Mouse (Mus musculus) left cerebral cortex, adult 2 months (tissue): ENCODE measurements around the gene Clec1a. TPM values are rescaled to one million over a fixed set of nuclear protein-coding genes. Genes with fewer than 3 reads are reported as not detected.

Experiments
- DNase-seq, 2 experiments: peaks; one replicate each; pipeline ENCODE4 v3.0.0; 2021 to 2022; ENCODE audit warnings: low spot score in 2 of 2, mixed read lengths in 1 of 2; ENCODE audit errors: extremely low spot score in 1 of 2
- H3K27ac ChIP-seq: fragments of 200-600 bp; 2 replicates; pipeline ENCODE4 v1.8.1; 2022
- H3K4me3 ChIP-seq: fragments of 200-600 bp; 2 replicates; pipeline ENCODE4 v1.8.1; 2022
- CTCF ChIP-seq: fragments of 200-600 bp; IDR thresholded peaks from 2 replicates; pipeline ENCODE4 v1.8.1; 2022; ENCODE audit warnings: antibody characterized with exemption, mild to moderate bottlenecking, moderate library complexity
- intact Hi-C: fragments of 180-260 bp; cut with DNase I; formaldehyde crosslinking; loops from one replicate; pipeline ENCODE4 v1.15.1; 2025
- total RNA-seq, 2 experiments: library from RNA; stranded (reverse); gene quantifications; 2 replicates each; pipeline ENCODE4 v1.2.3; 2021

Clec1a gene
- total RNA-seq, 2 experiments from 2014 or later: 1.2 to 1.6 TPM

DNA sequence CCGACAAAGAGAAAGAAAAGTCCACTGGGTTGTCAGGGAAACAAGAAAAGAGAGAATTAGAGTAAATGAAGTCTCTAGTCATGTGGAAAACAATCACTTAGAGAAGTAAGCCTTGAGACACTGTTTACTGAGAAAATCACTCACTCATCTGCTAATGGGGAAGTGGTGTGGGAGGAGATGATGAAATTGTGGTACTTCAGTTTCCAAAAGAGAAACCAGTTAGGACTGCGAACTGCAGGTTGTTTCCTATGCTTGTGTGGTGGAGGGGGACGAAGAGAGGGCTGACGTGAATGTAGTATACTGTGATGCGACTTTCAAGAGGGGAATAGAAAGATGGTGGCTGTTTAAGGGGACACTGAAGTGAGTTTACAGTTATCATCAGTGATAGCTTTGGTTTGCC, 17.6 kb downstream of the Clec1a start:
- no peak for DNase-seq
- no peak for TF ChIP-seq CTCF
- no peak overlapping the region for H3K27ac ChIP-seq
- no peak overlapping the region for H3K4me3 ChIP-seq
- intact Hi-C loops: no loop called here

DNA sequence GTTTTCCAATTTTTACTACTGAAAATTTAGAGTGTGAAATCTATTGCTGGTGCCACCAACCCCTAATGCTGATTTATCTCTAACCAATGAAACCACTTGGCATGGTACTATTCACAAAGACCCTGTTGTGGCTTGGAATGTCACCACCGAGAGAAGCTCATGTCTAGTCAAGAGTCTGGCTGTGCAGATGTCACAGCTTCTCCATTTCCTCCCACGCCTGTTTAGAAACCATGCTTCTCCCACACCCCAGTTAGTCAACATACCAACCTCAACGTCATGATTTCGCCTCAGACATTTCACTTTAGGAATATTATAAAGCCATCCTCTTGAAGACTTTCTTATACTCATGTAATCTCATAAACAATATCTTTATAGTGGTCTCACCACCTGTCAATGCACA, 24.5 kb downstream of the Clec1a start:
- H3K4me3 ChIP-seq: no peak overlapping the region
- TF ChIP-seq CTCF: no peak
- H3K27ac ChIP-seq: no peak overlapping the region
- intact Hi-C loops: no loop called here
- no peak for DNase-seq

DNA sequence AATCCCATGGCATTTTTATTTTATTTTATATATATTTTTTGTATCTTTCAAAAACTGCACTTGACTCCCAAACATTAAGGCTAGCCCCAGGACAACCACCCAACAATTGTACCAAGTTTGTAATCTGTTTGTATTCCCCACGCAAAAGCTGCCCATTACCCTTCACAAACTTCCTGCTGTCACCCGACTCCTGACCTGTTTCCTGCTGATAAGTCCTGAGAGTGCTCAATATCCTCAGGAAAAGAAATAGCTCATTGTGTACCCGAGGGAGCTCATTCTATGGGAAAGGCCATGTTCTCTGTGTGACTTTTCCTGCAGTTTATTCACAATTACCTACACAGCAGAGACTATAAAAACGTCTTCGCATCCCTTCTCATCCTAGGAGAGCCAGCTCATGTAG, 26.0 kb downstream of the Clec1a start:
- intact Hi-C loops: no loop called here
- DNase-seq: no peak
- Histone ChIP-seq H3K4me3 (no peak overlapping the region), H3K27ac (no peak overlapping the region)
- TF ChIP-seq CTCF: no peak

DNA sequence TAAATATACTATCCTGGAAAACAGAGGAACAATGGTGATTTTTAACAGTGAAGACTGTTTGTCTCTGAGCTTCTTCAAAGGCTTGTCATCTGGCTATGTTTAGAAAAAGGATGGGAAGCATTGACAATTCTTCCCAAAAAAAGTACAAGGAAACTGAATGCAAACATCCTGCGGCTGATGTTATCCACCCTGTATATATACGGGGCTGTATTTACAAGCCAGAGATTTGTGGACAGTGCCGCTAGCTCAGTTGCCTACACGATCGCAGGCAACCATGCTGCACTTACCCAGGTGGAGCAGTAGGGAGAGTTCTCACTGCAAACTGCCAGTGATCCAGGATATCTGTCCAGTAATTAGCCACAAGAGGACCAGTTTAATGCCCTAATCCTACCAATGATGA, 26.6 kb downstream of the Clec1a start:
- Histone ChIP-seq H3K27ac (0 out of 2 replicates have a peak overlapping the region, but pooled peaks have one; percentile 32), H3K4me3 (no peak overlapping the region)
- intact Hi-C loops: no loop called here
- TF ChIP-seq CTCF: no peak
- DNase-seq: no peak

DNA sequence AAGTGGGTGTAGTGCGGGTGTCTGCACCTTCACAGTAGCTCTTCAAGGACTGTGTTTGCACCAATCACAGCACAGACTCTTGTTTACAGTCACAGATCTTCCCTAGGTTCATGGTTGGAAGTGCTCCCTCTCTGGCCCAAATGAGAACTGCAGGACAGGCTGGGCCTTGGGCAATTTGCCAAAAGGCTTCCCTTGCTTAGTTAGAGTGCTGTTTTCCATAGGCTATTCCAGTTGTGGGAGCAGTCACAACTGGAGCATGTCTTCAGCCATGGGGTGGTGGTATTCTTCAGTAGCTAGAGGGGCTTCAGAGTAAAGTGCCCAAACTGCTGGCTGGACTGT, 28.1 kb downstream of the Clec1a start:
- TF ChIP-seq CTCF: peak; percentile 91
- intact Hi-C loops: no loop called here

DNA sequence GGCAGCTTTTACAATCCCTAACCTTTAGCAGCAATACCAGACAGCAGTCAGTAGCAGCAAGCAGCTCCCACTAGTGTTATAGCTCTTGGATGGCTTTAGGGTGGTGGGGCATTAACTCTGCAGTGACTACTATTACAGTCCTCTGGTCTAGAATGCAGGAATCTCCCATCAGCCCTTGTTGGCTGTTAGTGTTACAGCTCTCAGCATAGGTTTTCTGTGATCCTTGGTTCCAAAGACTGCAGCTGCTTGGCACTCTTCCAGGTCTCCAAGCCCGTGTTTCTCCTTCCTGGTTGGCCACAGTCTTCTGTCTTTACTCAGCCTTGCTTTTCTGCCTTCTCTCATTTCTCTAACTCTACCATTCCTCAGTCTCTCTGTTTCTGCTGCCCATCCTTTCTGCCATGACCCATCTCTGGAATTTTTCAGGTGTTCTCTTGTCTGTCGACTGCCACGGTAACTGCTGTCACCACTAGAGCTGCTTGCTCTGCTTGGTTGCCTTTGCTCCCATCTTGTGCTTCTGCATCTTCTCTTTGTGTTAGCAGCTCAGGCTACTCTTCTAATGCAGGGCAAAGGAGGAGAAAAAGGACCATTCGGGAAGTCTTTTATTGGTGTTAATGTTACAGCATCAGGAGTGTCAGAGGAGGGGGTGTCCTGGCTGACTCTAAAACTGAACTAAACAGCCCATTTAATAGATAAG, 28.6 kb downstream of the Clec1a start:
- no peak overlapping the region for H3K4me3 ChIP-seq
- TF ChIP-seq CTCF: no peak
- intact Hi-C loops: no loop called here
- no peak for DNase-seq
- H3K27ac ChIP-seq: no peak overlapping the region

More for the DNA sequence above, 28.1 kb downstream of the Clec1a start:
- H3K4me3 ChIP-seq: no peak overlapping the region
- no peak overlapping the region for H3K27ac ChIP-seq
- peak; percentile 44 to 53 for DNase-seq

DNA sequence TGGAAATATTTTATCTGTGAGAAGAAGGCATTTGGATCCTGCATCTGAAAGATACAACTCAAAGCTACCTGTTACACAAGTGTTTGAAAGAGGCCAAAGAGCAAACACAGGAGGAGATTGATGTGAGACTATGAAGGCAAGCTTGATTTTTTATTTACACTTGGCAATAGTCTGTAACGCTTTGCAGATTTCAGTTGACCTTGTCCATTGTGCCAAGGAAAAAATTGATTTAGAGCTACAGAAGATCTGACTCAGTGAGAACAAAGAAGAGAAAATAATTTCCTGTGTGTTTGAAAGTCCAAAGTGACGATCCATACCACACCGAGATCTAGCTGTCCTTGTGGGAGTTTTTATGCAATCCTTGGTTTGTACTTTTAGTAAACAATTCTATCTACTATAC, 29.5 kb downstream of the Clec1a start:
- intact Hi-C loops: no loop called here
- DNase-seq: no peak
- H3K4me3 ChIP-seq: no peak overlapping the region
- no peak overlapping the region for H3K27ac ChIP-seq
- TF ChIP-seq CTCF: no peak

DNA sequence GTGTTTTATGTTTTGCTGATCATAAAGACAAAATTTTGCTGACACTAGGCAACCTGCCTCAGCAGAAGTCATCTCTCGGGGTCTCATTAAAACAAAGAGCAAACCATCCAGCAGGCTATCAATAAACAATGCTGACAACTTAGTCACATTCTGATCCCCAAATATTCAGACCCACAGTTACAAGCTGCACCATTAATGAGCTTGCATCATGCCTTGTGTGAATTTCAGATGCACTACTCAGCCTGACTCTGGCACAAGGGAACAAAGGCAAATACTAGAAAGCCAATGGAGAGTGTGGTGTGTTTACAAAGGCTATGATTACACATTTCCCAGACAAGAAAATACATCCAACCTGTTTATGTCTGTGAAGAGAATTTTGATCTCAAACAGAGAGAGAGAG, 37.6 kb downstream of the Clec1a start:
- no peak for DNase-seq
- intact Hi-C loops: no loop called here
- H3K27ac ChIP-seq: no peak overlapping the region
- TF ChIP-seq CTCF: no peak
- H3K4me3 ChIP-seq: no peak overlapping the region

DNA sequence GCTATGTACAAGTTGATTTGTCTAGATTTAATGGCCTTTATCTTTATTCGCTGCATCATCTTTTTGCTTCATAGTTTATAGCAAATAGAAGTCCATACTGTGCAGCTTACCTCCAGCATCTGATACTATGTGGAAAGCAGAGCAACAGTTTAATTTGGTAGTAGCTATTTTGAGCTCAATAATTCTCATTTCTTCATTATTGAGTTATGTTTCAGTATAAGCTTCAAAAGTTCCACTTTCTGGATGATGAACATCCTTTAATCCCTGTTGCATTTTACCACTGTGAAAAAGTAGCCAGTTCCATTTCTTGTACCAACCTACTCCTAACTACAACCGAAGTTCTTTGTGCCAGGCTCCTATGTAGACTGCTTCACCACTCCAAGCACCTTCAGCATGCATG, 43.2 kb downstream of the Clec1a start, which contains the start of gene Clec9a:
Gene Clec9a (plus strand): TSS at position 301 of the 400 bp plus-strand sequence.
- H3K27ac ChIP-seq: no peak within 1 kb of the TSS
- no peak for DNase-seq
- TF ChIP-seq CTCF: no peak
- intact Hi-C loops: no loop called here
- H3K4me3 ChIP-seq: no peak within 1 kb of the TSS

DNA sequence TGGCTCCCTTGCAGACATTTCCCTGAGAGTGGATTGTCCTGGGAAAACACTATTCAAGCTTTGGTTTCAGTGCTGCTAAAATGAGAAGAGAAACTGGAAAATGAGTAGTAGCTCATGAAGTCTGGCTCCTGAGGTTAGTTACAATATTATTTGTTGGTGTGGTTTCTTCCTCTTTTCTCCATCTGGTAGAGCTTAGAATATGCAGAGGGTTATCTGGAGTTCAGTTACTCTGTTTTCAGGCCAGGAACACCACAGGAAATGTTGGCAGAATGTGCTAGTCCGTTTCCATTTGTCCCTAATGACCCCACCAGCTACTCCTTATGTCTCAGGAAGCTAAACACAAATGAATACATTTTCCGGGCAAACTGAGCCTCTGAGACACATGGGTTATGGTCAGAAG, 44.5 kb downstream of the Clec1a start:
- no peak for DNase-seq
- Histone ChIP-seq H3K4me3 (no peak overlapping the region), H3K27ac (no peak overlapping the region)
- no peak for TF ChIP-seq CTCF
- intact Hi-C loops: no loop called here

DNA sequence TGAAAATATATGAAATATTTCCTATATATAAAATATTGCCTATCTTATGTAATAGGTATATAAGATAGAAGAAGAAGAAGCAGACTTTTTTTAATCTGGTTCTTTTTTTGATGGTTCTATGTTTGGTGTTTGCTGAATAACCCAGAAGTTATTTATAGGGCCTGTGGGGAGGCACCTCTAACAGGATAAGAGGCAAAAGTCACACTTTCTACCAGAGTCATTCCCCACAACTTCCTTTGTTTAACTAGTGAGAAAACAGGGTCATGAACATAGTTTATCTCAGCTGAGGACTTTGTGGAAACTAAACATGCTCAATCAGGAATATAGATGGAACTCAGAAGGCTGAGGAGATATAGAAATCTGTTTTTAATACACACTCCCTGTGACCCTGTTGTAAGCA, 45.8 kb downstream of the Clec1a start:
- no peak for DNase-seq
- no peak for TF ChIP-seq CTCF
- intact Hi-C loops: no loop called here
- Histone ChIP-seq H3K27ac (no peak overlapping the region), H3K4me3 (no peak overlapping the region)

DNA sequence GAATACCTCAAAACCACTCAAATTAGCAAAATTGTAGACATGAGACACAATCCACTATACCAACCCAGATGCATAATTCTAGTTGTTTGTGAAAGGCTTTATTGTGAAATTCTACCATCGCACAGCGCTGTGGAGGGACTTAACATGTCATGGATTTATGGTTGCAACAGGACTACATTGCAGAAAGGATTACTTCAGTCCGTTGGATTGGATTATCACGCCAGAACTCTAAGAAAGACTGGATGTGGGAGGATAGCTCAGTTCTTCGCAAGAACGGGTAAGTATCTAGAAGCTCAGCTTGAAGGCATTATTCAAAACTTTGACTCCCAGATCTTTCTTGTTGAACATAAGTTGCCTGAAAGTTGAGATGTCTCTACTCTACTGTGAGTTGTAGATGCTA, 48.4 kb downstream of the Clec1a start:
- H3K4me3 ChIP-seq: no peak overlapping the region
- TF ChIP-seq CTCF: no peak
- no peak overlapping the region for H3K27ac ChIP-seq
- no peak for DNase-seq
- intact Hi-C loops: no loop called here

DNA sequence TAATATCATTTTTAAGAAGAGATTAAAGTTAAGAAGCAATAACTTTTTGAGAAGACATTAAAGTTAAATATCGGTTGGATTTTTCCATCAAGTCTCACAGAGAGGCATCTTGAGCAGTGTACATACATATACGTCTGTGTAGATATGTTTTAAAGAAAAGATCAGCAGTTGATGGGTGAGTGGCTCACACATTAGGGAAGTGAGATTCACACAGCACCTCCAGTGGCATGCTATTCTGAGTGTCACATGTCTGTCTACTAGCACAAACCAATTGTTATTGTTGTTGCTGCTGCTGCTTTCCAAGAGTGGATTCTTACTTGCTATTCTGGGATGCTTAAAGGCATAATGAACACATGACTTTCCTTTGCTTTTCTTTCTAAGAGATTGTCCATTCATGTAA, 49.4 kb downstream of the Clec1a start:
- Histone ChIP-seq H3K27ac (no peak overlapping the region), H3K4me3 (no peak overlapping the region)
- no peak for DNase-seq
- intact Hi-C loops: no loop called here
- TF ChIP-seq CTCF: no peak
